30 mouse cellular contexts compared by ENCODE assay signal in the genomic region with DNA sequence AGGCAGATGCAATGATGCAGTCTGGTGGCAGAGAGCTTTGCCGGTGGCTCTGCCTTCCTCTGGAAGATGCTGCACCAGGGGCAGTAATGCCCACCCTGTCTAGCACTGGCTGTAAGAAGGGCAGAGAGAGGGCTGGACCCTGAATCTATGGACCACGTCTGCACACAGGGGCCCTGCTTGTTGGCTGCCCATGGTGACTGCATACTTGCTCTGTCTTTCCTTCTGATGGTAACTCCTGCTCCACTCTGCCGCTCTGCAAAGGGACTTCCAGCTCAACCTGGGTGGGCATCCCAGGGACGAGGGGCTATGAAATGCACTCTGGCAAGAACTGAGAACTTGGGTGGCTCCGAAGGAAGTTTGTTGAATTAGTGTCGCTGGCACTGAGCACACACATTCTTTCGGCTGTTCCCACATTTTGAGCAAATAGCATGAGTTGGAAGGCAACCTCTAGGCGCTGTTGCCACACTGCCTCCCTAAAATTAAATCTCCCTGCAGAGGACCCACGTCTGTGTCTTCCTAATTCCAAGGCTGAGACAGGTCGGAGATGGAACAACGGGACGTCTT. TPM values are rescaled to one million over a fixed set of nuclear protein-coding genes. Genes with fewer than 3 reads are reported as not detected.
DNase-seq lines count a peak whose midpoint lies in the region; ATAC-seq and TF ChIP-seq lines count a peak whose summit lies in the region.
"Had no signal": no experiment of that assay in that cellular context is flagged by ENCODE, and none has a peak within 500 bp of the region (broad histone marks: within the 10 kb centered on the region; RNA-seq: fewer than 3 reads in every experiment).

No protein-coding gene starts in this region.

- TF ChIP-seq CTCF in lung, adult 2 months (IDR thresholded peaks at IDR 0.05; ENCODE audit: insufficient read depth, low read length) = no peak

- H3K9ac ChIP-seq in embryonic facial prominence, embryonic 12.5 days = no peak overlapping the region
- 0 out of 2 replicates have a peak overlapping the region, but pooled peaks have one; percentile 18 for H3K9ac ChIP-seq in limb, embryonic 12.5 days (replicated peaks)
- H3K9ac ChIP-seq: forebrain, embryonic 15.5 days; heart, embryonic 13.5 days; intestine, embryonic 15.5 days; liver, embryonic 15.5 days had no signal

- H3K4me2 ChIP-seq in embryonic facial prominence, embryonic 12.5 days (replicated peaks) = no peak overlapping the region
- no peak overlapping the region for H3K4me2 ChIP-seq in limb, embryonic 12.5 days
- H3K4me2 ChIP-seq: forebrain, embryonic 15.5 days; heart, embryonic 13.5 days; intestine, embryonic 15.5 days; liver, embryonic 15.5 days had no signal

- no peak for TF ChIP-seq POLR2A in lung, adult 2 months (IDR thresholded peaks at IDR 0.05; ENCODE audit: borderline replicate concordance, extremely low read depth, low read depth, low read length)

- no peak overlapping the region for H3K4me3 ChIP-seq in heart, embryonic 10.5 days
- no peak overlapping the region for H3K4me3 ChIP-seq in lung, adult 2 months (replicated peaks; ENCODE audit: extremely low read depth, low read depth, low read length)
- no peak overlapping the region for H3K4me3 ChIP-seq in embryonic facial prominence, embryonic 12.5 days
- H3K4me3 ChIP-seq in limb, embryonic 12.5 days (replicated peaks) = no peak overlapping the region
- H3K4me3 ChIP-seq: forebrain, embryonic 15.5 days; heart, adult 2 months; heart, embryonic 13.5 days; intestine, embryonic 15.5 days; layer of hippocampus, adult 2 months; liver, embryonic 15.5 days; megakaryocyte, embryonic 14.5 days had no signal

- no peaks in the 10 kb centered on the region for H3K9me3 ChIP-seq in heart, embryonic 10.5 days
- no peaks in the 10 kb centered on the region for H3K9me3 ChIP-seq in embryonic facial prominence, embryonic 12.5 days
- no peaks in the 10 kb centered on the region for H3K9me3 ChIP-seq in limb, embryonic 12.5 days
- H3K9me3 ChIP-seq: forebrain, embryonic 15.5 days; heart, embryonic 13.5 days; intestine, embryonic 15.5 days; liver, embryonic 15.5 days; megakaryocyte, embryonic 14.5 days had no signal

- WGBS in heart, embryonic 10.5 days = 71% methylated on average over 12 of the region's 12 CpGs
- WGBS in lung, adult 2 months = 38% methylated on average over 12 of the region's 12 CpGs
- 56% methylated on average over 12 of the region's 12 CpGs for WGBS in embryonic facial prominence, embryonic 12.5 days
- WGBS in limb, embryonic 12.5 days = 62% methylated on average over 12 of the region's 12 CpGs

- H3K4me1 ChIP-seq in heart, embryonic 10.5 days = peaks cover 32% of the 10 kb centered on the region
- no peaks in the 10 kb centered on the region for H3K4me1 ChIP-seq in lung, adult 2 months (ENCODE audit: control insufficient read depth, insufficient read depth, low read length)
- H3K4me1 ChIP-seq in embryonic facial prominence, embryonic 12.5 days = peaks cover 42% of the 10 kb centered on the region
- H3K4me1 ChIP-seq in limb, embryonic 12.5 days (replicated peaks) = peaks cover 44% of the 10 kb centered on the region
- H3K4me1 ChIP-seq: liver, embryonic 15.5 days; megakaryocyte, embryonic 14.5 days had no signal

- no peak for DNase-seq in heart, embryonic 10.5 days (ENCODE audit: low spot score)
- no peak for DNase-seq in heart, postnatal 14 days
- peak; percentile 13 for DNase-seq in lung, postnatal 10 days
- DNase-seq in lung, adult 2 months = no peak
- no peak for DNase-seq in spleen, postnatal 36 days (ENCODE audit: low spot score in 2 of 2)
- DNase-seq: adrenal gland, postnatal 10 days; cerebellum, adult 8-10 months; cerebellum, postnatal 25 days; heart, adult 2 months; heart, postnatal 10 days; kidney, adult 2 months; kidney, postnatal 36 days; liver; lung, postnatal 4 days; midbrain, embryonic 14.5 days; right cerebral cortex, postnatal 25 days; thymus, adult 18-20 months; thymus, postnatal 4 days had no signal

- H3K36me3 ChIP-seq in heart, embryonic 10.5 days = no peaks in the 10 kb centered on the region
- H3K36me3 ChIP-seq in embryonic facial prominence, embryonic 12.5 days = no peaks in the 10 kb centered on the region
- H3K36me3 ChIP-seq in limb, embryonic 12.5 days = no peaks in the 10 kb centered on the region
- H3K36me3 ChIP-seq: forebrain, embryonic 15.5 days; heart, embryonic 13.5 days; intestine, embryonic 15.5 days; liver, embryonic 15.5 days had no signal

- intact Hi-C loops in heart, postnatal 14 days (cut with DNase I) = no loop called here

- ATAC-seq in embryonic facial prominence, embryonic 12.5 days (ENCODE audit: insufficient number of reproducible peaks, insufficient read depth, low FRiP score, low TSS enrichment) = no peak
- no peak for ATAC-seq in limb, embryonic 12.5 days (ENCODE audit: insufficient number of reproducible peaks, insufficient read depth, low FRiP score, low TSS enrichment, low read depth)
- ATAC-seq: forebrain, embryonic 15.5 days; hindbrain, postnatal 0 days; intestine, embryonic 15.5 days; Patski had no signal

- H3K27me3 ChIP-seq in heart, embryonic 10.5 days (ENCODE audit: insufficient read depth, poor library complexity, severe bottlenecking) = no peaks in the 10 kb centered on the region
- no peaks in the 10 kb centered on the region for H3K27me3 ChIP-seq in embryonic facial prominence, embryonic 12.5 days
- H3K27me3 ChIP-seq in limb, embryonic 12.5 days = no peaks in the 10 kb centered on the region
- H3K27me3 ChIP-seq: forebrain, embryonic 15.5 days; heart, embryonic 13.5 days; intestine, embryonic 15.5 days; liver, embryonic 15.5 days had no signal

- peak overlapping the region; percentile 47 for H3K27ac ChIP-seq in heart, embryonic 10.5 days
- peak overlapping the region; percentile 13; the same call in 1 of the 2 replicates for H3K27ac ChIP-seq in embryonic facial prominence, embryonic 12.5 days
- H3K27ac ChIP-seq in limb, embryonic 12.5 days = no peak overlapping the region
- H3K27ac ChIP-seq: forebrain, embryonic 15.5 days; heart, adult 2 months; heart, embryonic 13.5 days; hindbrain, postnatal 0 days; intestine, embryonic 15.5 days; layer of hippocampus, adult 2 months; liver, embryonic 15.5 days had no signal

RNA-seq across cellular contexts. Expression of a gene that starts 38.7 kb away (rescaled TPM):
- 5.8 and 17.9 TPM in 2 replicates for polyA plus RNA-seq in heart, embryonic 10.5 days (2016; fragmentation: Nextera tagmentation; extraction: Ambion mirVana)
- total RNA-seq in heart, postnatal 14 days (2021) = 1 to 10 TPM; 2.5 to 4.4 TPM
- 11.6 and 12.9 TPM in 2 replicates for polyA plus RNA-seq in lung, adult 2 months (2012; rRNA removed)
- 64.4 and 65.0 TPM in 2 replicates for polyA plus RNA-seq in embryonic facial prominence, embryonic 12.5 days (2016; fragmentation: Nextera tagmentation; extraction: Ambion mirVana)
- 45.3 and 50.4 TPM in 2 replicates for polyA plus RNA-seq in limb, embryonic 12.5 days (2016; fragmentation: Nextera tagmentation; extraction: Ambion mirVana)
- total RNA-seq: MEL; neutrophil, adult 5-6 weeks had no signal
